Mouse (Mus musculus) myocyte (in vitro differentiated cells): ENCODE results near the gene Hnrnpa3. TPM values are rescaled to one million over a fixed set of nuclear protein-coding genes. Genes with fewer than 3 reads are reported as not detected.

Experiments used
- H3K27me3 ChIP-seq: one replicate; pipeline ENCODE4 v1.6.1; 2011; ENCODE audit not compliant: control insufficient read depth, insufficient read depth, insufficient read length
- H3K36me3 ChIP-seq: one replicate; pipeline ENCODE4 v1.6.1; 2011; ENCODE audit not compliant: control insufficient read depth, insufficient read depth
- H3K4me2 ChIP-seq: one replicate; pipeline ENCODE4 v1.6.1; 2011; ENCODE audit warnings: low read depth, control low read depth
- H3K4me3 ChIP-seq: one replicate; pipeline ENCODE4 v1.5.1; 2011; ENCODE audit warnings: mild to moderate bottlenecking, control low read depth, moderate library complexity
- H3K79me2 ChIP-seq: one replicate; pipeline ENCODE4 v1.6.1; 2011; ENCODE audit not compliant: control insufficient read depth, insufficient read depth
- H3ac ChIP-seq: one replicate; pipeline ENCODE4 v1.6.1; 2011; ENCODE audit not compliant: control insufficient read depth, insufficient read length
- CEBPB ChIP-seq: IDR thresholded peaks from 2 replicates; pipeline ENCODE4 v1.6.1; 2011; ENCODE audit warnings: mild to moderate bottlenecking, moderate library complexity; ENCODE audit not compliant: poor library complexity, insufficient read depth, severe bottlenecking
- E2F4 ChIP-seq: IDR thresholded peaks from one replicate; pipeline ENCODE4 v1.6.1; 2011; ENCODE audit warnings: mild to moderate bottlenecking, control low read depth, moderate library complexity; ENCODE audit not compliant: insufficient read depth
- MAX ChIP-seq: IDR thresholded peaks from one replicate; pipeline ENCODE4 v1.6.1; 2011; ENCODE audit warnings: low read depth, mild to moderate bottlenecking, control low read depth
- MYOD1 ChIP-seq, 3 experiments: IDR thresholded peaks; one replicate each; pipeline ENCODE4 v1.6.1; 2011; ENCODE audit warnings: control low read depth in 2 of 3, low read depth in 2 of 3, mild to moderate bottlenecking in 2 of 3, moderate library complexity in 1 of 3; ENCODE audit not compliant: insufficient read length in 2 of 3, control insufficient read depth in 1 of 3
- MYOG ChIP-seq, 3 experiments: IDR thresholded peaks; one replicate each; pipeline ENCODE4 v1.6.1; 2011; ENCODE audit warnings: control low read depth in 2 of 3, low read depth in 2 of 3, mild to moderate bottlenecking in 2 of 3; ENCODE audit not compliant: insufficient read length in 2 of 3, control insufficient read depth in 1 of 3, insufficient read depth in 1 of 3
- POLR2A ChIP-seq: IDR thresholded peaks from one replicate; pipeline ENCODE4 v1.6.1; 2011; ENCODE audit warnings: low read depth, mild to moderate bottlenecking, control low read depth, moderate library complexity; ENCODE audit not compliant: insufficient read length
- POLR2AphosphoS2 ChIP-seq: IDR thresholded peaks from one replicate; pipeline ENCODE4 v1.6.1; 2011; ENCODE audit warnings: low read depth, control low read depth; ENCODE audit not compliant: insufficient read length
- REST ChIP-seq: IDR thresholded peaks from one replicate; pipeline ENCODE4 v1.6.1; 2011; ENCODE audit warnings: mild to moderate bottlenecking, control low read depth, moderate library complexity; ENCODE audit not compliant: insufficient read depth, insufficient read length
- SRF ChIP-seq: IDR thresholded peaks from one replicate; pipeline ENCODE4 v1.6.1; 2011; ENCODE audit warnings: low read depth; ENCODE audit not compliant: control insufficient read depth, insufficient read length
- TCF12 ChIP-seq: IDR thresholded peaks from one replicate; pipeline ENCODE4 v1.6.1; 2011; ENCODE audit warnings: mild to moderate bottlenecking, control low read depth; ENCODE audit not compliant: poor library complexity, insufficient read depth, severe bottlenecking
- TCF3 ChIP-seq: IDR thresholded peaks from one replicate; pipeline ENCODE4 v1.6.1; 2011; ENCODE audit warnings: low read depth, control low read depth; ENCODE audit not compliant: insufficient read length
- USF1 ChIP-seq: IDR thresholded peaks from one replicate; pipeline ENCODE4 v1.6.1; 2011; ENCODE audit warnings: low read depth, mild to moderate bottlenecking, control low read depth, moderate library complexity
- polyA plus RNA-seq: library from polyadenylated mRNA; unstranded; fragments of >200 nt; fragmentation: generic; extraction: Trizol; gene quantifications from one replicate; pipeline ENCODE4 v1.2.1, GENCODE M21; 2012; ENCODE audit warnings: missing spikeins

Gene Hnrnpa3
- polyA plus RNA-seq, 1 experiment, result 193 TPM

- no peaks in the 10 kb centered on the region for H3K79me2 ChIP-seq
- no peak overlapping the region for H3ac ChIP-seq
- peak in 1 of 3 experiments; percentile 35 for TF ChIP-seq MYOG (IDR thresholded peaks at IDR 0.05; ENCODE audit: control insufficient read depth in 1 of 3, insufficient read depth in 1 of 3, insufficient read length in 2 of 3, low read depth in 2 of 3)
- peak in 1 of 3 experiments; percentile 55 for TF ChIP-seq MYOD1 (IDR thresholded peaks at IDR 0.05; ENCODE audit: control insufficient read depth in 1 of 3, insufficient read length in 2 of 3, low read depth in 2 of 3)
- TF ChIP-seq CEBPB, result peak; percentile 51; the same call in 1 of the 2 replicates
- no peak for TF ChIP-seq TCF3
- no peak for TF ChIP-seq MAX
- peak; percentile 43 for TF ChIP-seq USF1
- peak overlapping the region; percentile 7 for H3K4me3 ChIP-seq
- peak overlapping the region; percentile 85 for H3K4me2 ChIP-seq
- no peaks in the 10 kb centered on the region for H3K36me3 ChIP-seq
- H3K27me3 ChIP-seq, result no peaks in the 10 kb centered on the region
These were observed 46.0 kb upstream of the Hnrnpa3 start for GRCm38 (mm10) chr2:75612981-75613567.

- TF ChIP-seq MYOD1 (IDR thresholded peaks at IDR 0.05; ENCODE audit: control insufficient read depth in 1 of 3, insufficient read length in 2 of 3, low read depth in 2 of 3) (no peak), MAX (no peak), MYOG (IDR thresholded peaks at IDR 0.05; ENCODE audit: control insufficient read depth in 1 of 3, insufficient read depth in 1 of 3, insufficient read length in 2 of 3, low read depth in 2 of 3) (no peak), E2F4 (no peak), SRF (no peak), USF1 (no peak), TCF3 (no peak), POLR2AphosphoS2 (no peak), TCF12 (no peak), REST (no peak), CEBPB (no peak), POLR2A (no peak)
- H3K27me3 ChIP-seq, result no peaks in the 10 kb centered on the region
- H3ac ChIP-seq, result no peak overlapping the region
- no peak overlapping the region for H3K4me2 ChIP-seq
- H3K79me2 ChIP-seq, result no peaks in the 10 kb centered on the region
- H3K36me3 ChIP-seq, result no peaks in the 10 kb centered on the region
- H3K4me3 ChIP-seq, result no peak overlapping the region
These were observed 44.5 kb upstream of the Hnrnpa3 start for GRCm38 (mm10) chr2:75614577-75614976.

- Histone ChIP-seq H3K27me3 (no peaks in the 10 kb centered on the region), H3K79me2 (no peaks in the 10 kb centered on the region)
- TF ChIP-seq USF1 (no peak), MAX (no peak), TCF12 (no peak), REST (no peak), CEBPB (no peak), POLR2A (no peak), MYOD1 (IDR thresholded peaks at IDR 0.05; ENCODE audit: control insufficient read depth in 1 of 3, insufficient read length in 2 of 3, low read depth in 2 of 3) (no peak), SRF (no peak), POLR2AphosphoS2 (no peak), E2F4 (no peak), MYOG (IDR thresholded peaks at IDR 0.05; ENCODE audit: control insufficient read depth in 1 of 3, insufficient read depth in 1 of 3, insufficient read length in 2 of 3, low read depth in 2 of 3) (no peak), TCF3 (no peak)
These were observed 42.1 kb upstream of the Hnrnpa3 start for GRCm38 (mm10) chr2:75616911-75617310.

GRCm38 (mm10) chr2:75618712-75619111, 40.3 kb upstream of the Hnrnpa3 start:
- Histone ChIP-seq H3ac (no peak overlapping the region), H3K79me2 (no peaks in the 10 kb centered on the region), H3K4me2 (no peak overlapping the region), H3K27me3 (no peaks in the 10 kb centered on the region), H3K4me3 (no peak overlapping the region), H3K36me3 (no peaks in the 10 kb centered on the region)
- TF ChIP-seq TCF12 (no peak), REST (no peak), TCF3 (no peak), MYOG (IDR thresholded peaks at IDR 0.05; ENCODE audit: control insufficient read depth in 1 of 3, insufficient read depth in 1 of 3, insufficient read length in 2 of 3, low read depth in 2 of 3) (no peak), POLR2AphosphoS2 (no peak), MAX (no peak), USF1 (no peak), E2F4 (no peak), CEBPB (no peak), SRF (no peak), POLR2A (no peak), MYOD1 (IDR thresholded peaks at IDR 0.05; ENCODE audit: control insufficient read depth in 1 of 3, insufficient read length in 2 of 3, low read depth in 2 of 3) (no peak)

More at GRCm38 (mm10) chr2:75616911-75617310, 42.1 kb upstream of the Hnrnpa3 start:
- H3K4me3 ChIP-seq, result no peak overlapping the region
- no peak overlapping the region for H3K4me2 ChIP-seq
- no peak overlapping the region for H3ac ChIP-seq
- H3K36me3 ChIP-seq, result no peaks in the 10 kb centered on the region
